Mouse (Mus musculus): ENCODE data around the gene Tmem62. TPM values are rescaled to one million over a fixed set of nuclear protein-coding genes. Genes with fewer than 3 reads are reported as not detected.
"Not testable (repeated sequence)": the region's sequence is repeated elsewhere in the genome, so short reads cannot be mapped to it uniquely, and the experiment has no call there.

The Tmem62 gene
- polyA plus RNA-seq, 1 experiment from 2014 or later: 5.8 TPM

DNA sequence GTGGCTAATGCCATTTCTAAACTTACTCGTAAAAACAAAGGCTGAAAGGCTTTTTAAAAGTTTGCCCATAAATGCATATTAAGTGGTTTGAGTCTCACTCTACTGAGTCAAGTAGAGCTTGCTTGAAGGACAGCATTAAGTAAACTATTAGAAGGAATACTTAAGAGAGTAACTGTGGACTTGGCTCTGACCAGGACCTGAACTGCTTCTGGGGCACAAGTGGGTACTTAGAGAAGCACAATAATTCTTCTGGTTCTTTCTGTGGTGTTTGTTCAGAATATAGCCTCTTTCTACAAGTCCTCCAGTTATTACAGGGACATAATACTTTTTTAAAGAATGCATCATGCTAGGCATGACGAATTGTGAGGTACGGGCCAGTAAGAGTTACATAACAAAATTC, 11.3 kb upstream of the Tmem62 start:
- Histone ChIP-seq H3K4me3 (ENCODE audit: low read depth, low read length) (no peak overlapping the region), H3K4me2 (replicated peaks; ENCODE audit: low read depth, low read length) (no peak overlapping the region), H3K27ac (ENCODE audit: low read depth, low read length) (no peak overlapping the region), H3K36me3 (ENCODE audit: control insufficient read depth, insufficient read depth, low read length) (no peaks in the 10 kb centered on the region), H3K9me3 (ENCODE audit: control insufficient read depth, low read length) (no peaks in the 10 kb centered on the region), H3K4me1 (replicated peaks; ENCODE audit: control insufficient read depth, insufficient read depth, low read length) (no peaks in the 10 kb centered on the region), H3K9ac (ENCODE audit: low read depth, low read length) (no peak overlapping the region), H3K27me3 (ENCODE audit: control insufficient read depth, insufficient read depth, low read length) (no peaks in the 10 kb centered on the region)
- 98% methylated on average over 3 of the region's 3 CpGs for WGBS
- ATAC-seq (ENCODE audit: low FRiP score) (no peak), DNase-seq (ENCODE audit: low spot score) (no peak)

DNA sequence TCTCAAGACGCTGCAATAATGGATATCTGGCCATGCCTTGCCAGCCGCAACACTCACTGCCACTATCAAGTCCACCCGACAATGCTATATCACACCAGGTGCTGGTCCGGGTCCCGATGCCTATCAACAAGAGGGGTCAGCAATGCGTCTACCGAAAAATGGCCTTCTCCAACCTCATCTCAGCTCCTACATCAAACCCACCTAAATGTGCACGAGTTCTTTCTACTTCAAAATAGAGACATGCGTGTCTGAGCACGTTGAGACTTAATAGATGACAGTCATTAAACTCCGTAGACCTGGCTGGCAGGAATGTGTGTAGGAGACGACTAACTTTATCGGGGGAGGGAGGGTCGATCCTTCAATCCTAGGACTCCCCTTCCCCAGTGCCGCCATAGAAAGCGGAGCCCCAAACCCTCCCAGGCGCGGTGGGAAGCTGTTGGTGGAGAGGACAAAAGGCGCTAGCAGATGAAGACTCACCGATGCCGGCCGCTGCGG, 6.7 kb upstream of the Tmem62 start:
- ATAC-seq (ENCODE audit: low FRiP score) (peak; percentile 80), DNase-seq (ENCODE audit: low spot score) (no peak)
- WGBS: 1% methylated on average over 23 of the region's 23 CpGs
- Histone ChIP-seq H3K4me2 (replicated peaks; ENCODE audit: low read depth, low read length) (peak overlapping the region; percentile 41), H3K27me3 (ENCODE audit: control insufficient read depth, insufficient read depth, low read length) (no peaks in the 10 kb centered on the region), H3K9ac (ENCODE audit: low read depth, low read length) (peak overlapping the region; percentile 79), H3K9me3 (ENCODE audit: control insufficient read depth, low read length) (no peaks in the 10 kb centered on the region), H3K36me3 (ENCODE audit: control insufficient read depth, insufficient read depth, low read length) (no peaks in the 10 kb centered on the region), H3K27ac (ENCODE audit: low read depth, low read length) (peak overlapping the region; percentile 75), H3K4me3 (ENCODE audit: low read depth, low read length) (peak overlapping the region; percentile 67), H3K4me1 (replicated peaks; ENCODE audit: control insufficient read depth, insufficient read depth, low read length) (no peaks in the 10 kb centered on the region)

DNA sequence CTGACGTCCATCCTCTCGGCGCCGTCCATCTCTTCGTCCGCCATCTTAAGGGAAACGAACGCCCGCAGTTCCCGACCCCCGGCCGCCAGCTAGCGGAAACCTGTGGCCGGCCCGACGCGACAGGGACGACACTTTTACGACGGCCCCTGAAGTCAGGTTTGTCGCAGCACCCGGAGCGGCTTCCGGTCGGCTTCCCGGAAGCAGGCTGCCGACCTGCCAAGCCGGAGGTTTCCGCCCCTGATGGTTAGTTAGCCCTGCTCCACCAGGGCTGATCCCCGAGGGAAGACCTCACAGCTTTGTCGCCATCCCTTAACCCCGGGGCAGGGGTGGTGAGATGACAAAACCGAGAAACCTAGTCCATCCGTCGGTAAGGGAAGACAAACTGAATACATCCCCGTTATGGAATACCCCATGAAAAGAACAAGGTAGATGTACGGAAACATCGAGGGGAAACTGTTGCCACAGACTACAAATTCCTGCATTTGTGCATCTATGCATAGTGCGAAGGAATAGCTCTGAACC, 6.2 kb upstream of the Tmem62 start, which contains the start of gene Ubr1:
Gene Ubr1 (minus strand): TSS at position 157 of the 522 bp plus-strand sequence.
- under 1% methylated on average over 39 of the region's 39 CpGs for WGBS
- Histone ChIP-seq H3K4me2 (replicated peaks; ENCODE audit: low read depth, low read length) (peak within 1 kb of the TSS; percentile 41), H3K9ac (ENCODE audit: low read depth, low read length) (peak within 1 kb of the TSS; percentile 79), H3K4me3 (ENCODE audit: low read depth, low read length) (peak within 1 kb of the TSS; percentile 67), H3K27me3 (ENCODE audit: control insufficient read depth, insufficient read depth, low read length) (no peaks in the 10 kb centered on the region), H3K4me1 (replicated peaks; ENCODE audit: control insufficient read depth, insufficient read depth, low read length) (no peaks in the 10 kb centered on the region), H3K9me3 (ENCODE audit: control insufficient read depth, low read length) (no peaks in the 10 kb centered on the region), H3K27ac (ENCODE audit: low read depth, low read length) (peak within 1 kb of the TSS; percentile 75), H3K36me3 (ENCODE audit: control insufficient read depth, insufficient read depth, low read length) (no peaks in the 10 kb centered on the region)
- DNase-seq (ENCODE audit: low spot score) (peak; percentile 91), ATAC-seq (ENCODE audit: low FRiP score) (peak; percentile 88)

DNA sequence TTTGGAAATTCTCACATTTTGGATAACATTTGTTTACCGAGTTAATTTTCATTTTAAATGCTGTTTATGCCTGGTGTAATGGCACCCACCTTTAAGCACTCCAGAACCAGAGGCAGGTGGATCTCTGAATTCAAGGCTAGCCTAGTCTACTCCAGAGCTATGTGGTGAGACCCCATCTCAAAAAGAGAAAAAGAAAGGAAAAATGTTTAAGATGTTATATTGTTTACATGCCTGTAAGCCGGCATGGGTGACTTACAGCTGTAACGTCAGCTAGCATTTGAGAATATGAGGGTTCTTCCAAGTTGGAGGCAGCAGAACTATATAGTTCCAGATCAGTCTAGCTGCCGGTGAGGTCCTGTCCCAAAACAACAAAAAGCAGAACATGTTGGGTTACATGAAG, 5.1 kb upstream of the Tmem62 start:
- H3K27ac ChIP-seq (ENCODE audit: low read depth, low read length): no peak overlapping the region
- ATAC-seq (ENCODE audit: low FRiP score): no peak
- 88% methylated on average over 4 of the region's 4 CpGs for WGBS
- no peak overlapping the region for H3K9ac ChIP-seq (ENCODE audit: low read depth, low read length)
- no peak overlapping the region for H3K4me3 ChIP-seq (ENCODE audit: low read depth, low read length)
- H3K4me1 ChIP-seq (replicated peaks; ENCODE audit: control insufficient read depth, insufficient read depth, low read length): no peaks in the 10 kb centered on the region
- H3K9me3 ChIP-seq (ENCODE audit: control insufficient read depth, low read length): no peaks in the 10 kb centered on the region
- H3K4me2 ChIP-seq (replicated peaks; ENCODE audit: low read depth, low read length): no peak overlapping the region
- no peaks in the 10 kb centered on the region for H3K36me3 ChIP-seq (ENCODE audit: control insufficient read depth, insufficient read depth, low read length)
- DNase-seq (ENCODE audit: low spot score): no peak
- no peaks in the 10 kb centered on the region for H3K27me3 ChIP-seq (ENCODE audit: control insufficient read depth, insufficient read depth, low read length)

- H3K36me3 ChIP-seq (ENCODE audit: control insufficient read depth, insufficient read depth, low read length); H3K4me2 ChIP-seq (replicated peaks; ENCODE audit: low read depth, low read length); H3K9ac ChIP-seq (ENCODE audit: low read depth, low read length); H3K4me3 ChIP-seq (ENCODE audit: low read depth, low read length); H3K27me3 ChIP-seq (ENCODE audit: control insufficient read depth, insufficient read depth, low read length); ATAC-seq (ENCODE audit: low FRiP score); H3K9me3 ChIP-seq (ENCODE audit: control insufficient read depth, low read length); H3K4me1 ChIP-seq (replicated peaks; ENCODE audit: control insufficient read depth, insufficient read depth, low read length); DNase-seq (ENCODE audit: low spot score); H3K27ac ChIP-seq (ENCODE audit: low read depth, low read length): not testable (repeated sequence)
- 95% methylated on average over 8 of the region's 8 CpGs for WGBS
Measured at GRCm38 (mm10) chr2:120972257-120972656, 4.6 kb upstream of the Tmem62 start.

DNA sequence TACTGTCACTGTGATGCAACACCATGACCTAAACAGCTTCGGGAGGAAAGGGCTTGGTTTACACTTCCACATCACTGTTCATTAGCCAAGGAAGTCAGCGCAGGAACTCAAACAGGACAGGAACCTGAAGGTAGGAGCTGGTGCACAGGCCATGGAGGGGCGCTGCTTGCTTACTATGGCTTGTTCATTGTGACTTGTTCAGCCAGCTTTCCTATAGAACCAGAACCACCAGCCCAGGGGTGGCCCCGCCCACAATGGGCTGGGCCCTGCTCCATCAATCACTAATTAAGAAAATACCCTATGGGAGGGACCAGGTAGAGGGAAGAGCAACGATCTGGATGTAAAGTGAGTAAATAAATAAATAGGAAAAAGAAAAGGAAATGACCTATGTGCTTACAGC, 3.9 kb upstream of the Tmem62 start:
- DNase-seq (ENCODE audit: low spot score) (no peak), ATAC-seq (ENCODE audit: low FRiP score) (no peak)
- WGBS: 22% methylated on average over 5 of the region's 5 CpGs
- no peaks in the 10 kb centered on the region for H3K9me3 ChIP-seq (ENCODE audit: control insufficient read depth, low read length)
- no peak overlapping the region for H3K9ac ChIP-seq (ENCODE audit: low read depth, low read length)
- H3K27me3 ChIP-seq (ENCODE audit: control insufficient read depth, insufficient read depth, low read length): no peaks in the 10 kb centered on the region
- no peaks in the 10 kb centered on the region for H3K36me3 ChIP-seq (ENCODE audit: control insufficient read depth, insufficient read depth, low read length)
- no peaks in the 10 kb centered on the region for H3K4me1 ChIP-seq (replicated peaks; ENCODE audit: control insufficient read depth, insufficient read depth, low read length)
- no peak overlapping the region for H3K27ac ChIP-seq (ENCODE audit: low read depth, low read length)
- H3K4me2 ChIP-seq (replicated peaks; ENCODE audit: low read depth, low read length): no peak overlapping the region
- no peak overlapping the region for H3K4me3 ChIP-seq (ENCODE audit: low read depth, low read length)

DNA sequence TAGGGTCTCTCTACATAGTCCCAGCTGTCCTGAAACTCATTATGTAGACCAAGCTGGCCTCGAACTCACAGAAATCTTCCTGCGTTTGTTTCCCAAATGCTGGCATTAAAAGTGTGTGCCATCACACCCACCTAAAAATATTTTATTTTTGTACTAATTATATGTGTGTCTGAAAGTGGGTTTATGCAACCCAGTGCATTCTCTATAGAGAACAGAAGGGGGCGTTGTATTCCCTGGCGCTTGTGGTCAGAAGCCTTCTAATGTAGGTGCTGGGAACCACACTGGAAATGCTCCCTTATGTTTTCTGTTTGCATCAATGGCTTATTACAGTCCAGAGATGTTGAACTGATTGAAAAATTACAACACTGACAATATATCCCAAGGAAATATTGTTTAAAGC, 509 bp upstream of the Tmem62 start:
- DNase-seq (ENCODE audit: low spot score): peak; percentile 35
- no peak overlapping the region for H3K4me2 ChIP-seq (replicated peaks; ENCODE audit: low read depth, low read length)
- no peaks in the 10 kb centered on the region for H3K36me3 ChIP-seq (ENCODE audit: control insufficient read depth, insufficient read depth, low read length)
- no peaks in the 10 kb centered on the region for H3K27me3 ChIP-seq (ENCODE audit: control insufficient read depth, insufficient read depth, low read length)
- 48% methylated on average over 4 of the region's 4 CpGs for WGBS
- H3K9ac ChIP-seq (ENCODE audit: low read depth, low read length): no peak overlapping the region
- no peak overlapping the region for H3K4me3 ChIP-seq (ENCODE audit: low read depth, low read length)
- no peak for ATAC-seq (ENCODE audit: low FRiP score)
- H3K9me3 ChIP-seq (ENCODE audit: control insufficient read depth, low read length): no peaks in the 10 kb centered on the region
- no peaks in the 10 kb centered on the region for H3K4me1 ChIP-seq (replicated peaks; ENCODE audit: control insufficient read depth, insufficient read depth, low read length)
- H3K27ac ChIP-seq (ENCODE audit: low read depth, low read length): no peak overlapping the region

- H3K27ac ChIP-seq (ENCODE audit: low read depth, low read length): no peak overlapping the region
- WGBS: 84% methylated on average over 8 of the region's 8 CpGs
- peak overlapping the region; percentile 86 for H3K9ac ChIP-seq (ENCODE audit: low read depth, low read length)
Measured at GRCm38 (mm10) chr2:120977926-120978692, 1.3 kb downstream of the Tmem62 start.

GRCm38 (mm10) chr2:120978693-120979037, 1.8 kb downstream of the Tmem62 start:
- DNase-seq (ENCODE audit: low spot score): no peak
- Histone ChIP-seq H3K4me1 (replicated peaks; ENCODE audit: control insufficient read depth, insufficient read depth, low read length) (no peaks in the 10 kb centered on the region), H3K4me3 (ENCODE audit: low read depth, low read length) (no peak overlapping the region), H3K36me3 (ENCODE audit: control insufficient read depth, insufficient read depth, low read length) (no peaks in the 10 kb centered on the region), H3K27me3 (ENCODE audit: control insufficient read depth, insufficient read depth, low read length) (no peaks in the 10 kb centered on the region), H3K27ac (ENCODE audit: low read depth, low read length) (no peak overlapping the region), H3K9me3 (ENCODE audit: control insufficient read depth, low read length) (no peaks in the 10 kb centered on the region), H3K9ac (ENCODE audit: low read depth, low read length) (no peak overlapping the region), H3K4me2 (replicated peaks; ENCODE audit: low read depth, low read length) (no peak overlapping the region)
- WGBS: 65% methylated on average over 2 of the region's 2 CpGs
- ATAC-seq (ENCODE audit: low FRiP score): no peak

More at GRCm38 (mm10) chr2:120977926-120978692, 1.3 kb downstream of the Tmem62 start:
- ATAC-seq (ENCODE audit: low FRiP score) (no peak), DNase-seq (ENCODE audit: low spot score) (no peak)
- Histone ChIP-seq H3K9me3 (ENCODE audit: control insufficient read depth, low read length) (no peaks in the 10 kb centered on the region), H3K4me1 (replicated peaks; ENCODE audit: control insufficient read depth, insufficient read depth, low read length) (no peaks in the 10 kb centered on the region), H3K36me3 (ENCODE audit: control insufficient read depth, insufficient read depth, low read length) (no peaks in the 10 kb centered on the region), H3K4me3 (ENCODE audit: low read depth, low read length) (peak overlapping the region; percentile 62), H3K27me3 (ENCODE audit: control insufficient read depth, insufficient read depth, low read length) (no peaks in the 10 kb centered on the region), H3K4me2 (replicated peaks; ENCODE audit: low read depth, low read length) (peak overlapping the region; percentile 90)

All from hindbrain, embryonic 11.5 days (tissue).